Comparison of ENCODE assay signal across 8 mouse cellular contexts in the genomic region with DNA sequence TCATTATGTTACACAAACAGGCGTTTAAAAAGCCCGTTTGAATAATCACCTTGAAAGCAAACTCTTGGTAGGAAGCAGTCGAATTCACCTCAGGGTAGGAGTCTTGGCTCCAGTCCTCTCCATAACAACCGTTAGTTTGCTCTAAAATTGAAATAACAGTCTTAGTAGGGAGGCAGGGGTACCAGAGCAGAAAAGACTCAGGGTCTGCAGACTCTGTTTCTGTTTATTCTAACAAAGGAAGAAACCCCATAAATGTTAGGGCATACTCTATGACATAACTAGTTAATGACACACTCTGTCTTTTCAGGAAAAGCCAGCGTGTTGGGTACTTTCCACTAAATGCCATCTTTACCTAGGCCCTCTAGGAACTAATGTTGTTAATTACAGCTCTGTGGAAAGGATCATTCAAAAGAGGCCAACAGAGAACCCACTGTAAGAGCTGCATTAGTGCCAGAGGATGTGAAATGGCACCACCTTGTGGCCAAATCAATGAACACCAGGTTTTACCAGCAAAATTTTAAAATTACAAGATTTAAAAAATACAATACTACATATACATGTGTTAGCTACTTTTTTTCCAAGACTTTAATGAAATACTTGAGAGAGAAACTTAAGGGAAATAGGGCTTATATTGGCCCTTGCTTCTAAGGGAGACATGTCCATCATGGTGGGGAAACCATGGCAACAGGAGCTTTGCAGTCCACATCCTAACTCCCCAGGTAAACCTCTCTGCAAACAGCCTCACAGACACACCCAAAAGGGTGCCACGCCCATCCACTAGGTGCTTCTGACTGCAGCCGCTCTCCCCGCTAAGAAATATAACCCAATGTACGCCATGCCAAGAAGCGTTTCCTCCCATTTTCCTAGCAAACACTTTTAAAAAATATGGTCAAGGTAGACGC. TPM values are rescaled to one million over a fixed set of nuclear protein-coding genes. Genes with fewer than 3 reads are reported as not detected.
A peak's percentile ranks its signal among the peaks of the same experiment; 100 is the strongest.
DNase-seq lines count a peak whose midpoint lies in the region; TF ChIP-seq lines count a peak whose summit lies in the region.

No protein-coding gene starts in this region.

- intact Hi-C loops in gastrocnemius, adult 2 months (cut with DNase I), result loop anchor here (1.0 kb wide), 1 partner anchor 110 kb away; the partner anchor contains the start of genes Entpd1 and Tctn3
- intact Hi-C loops in heart, postnatal 14 days (cut with DNase I), result loop anchor here (1.0 to 10.0 kb wide), 5 partner anchors 40 to 378 kb away; partner anchors contain the start of genes Entpd1 and Tctn3

- no peak overlapping the region; the same call in 1 of the 2 replicates for H3K27ac ChIP-seq in gastrocnemius, adult 2 months
- H3K27ac ChIP-seq in layer of hippocampus, adult 2 months, result no peak overlapping the region

- DNase-seq in gastrocnemius, adult 2 months, result peak; percentile 48
- no peak for DNase-seq in gastrocnemius, adult 8-10 months (ENCODE audit: low spot score in 2 of 2)
- DNase-seq in adrenal gland, adult 2 months, result peak; percentile 17
- peak; percentile 72 for DNase-seq in embryo, embryonic 11 days
- peak; percentile 60 to 75 for DNase-seq in heart, postnatal 14 days
- DNase-seq in layer of hippocampus, adult 2 months (ENCODE audit: low spot score in 2 of 2), result peak; percentile 58 to 72
- peak; percentile 80 for DNase-seq in lung, postnatal 36 days
- peak; percentile 69 to 72 for DNase-seq in right cerebral cortex, adult 2 months (ENCODE audit: low spot score in 2 of 2)

- H3K4me3 ChIP-seq in gastrocnemius, adult 2 months, result no peak overlapping the region
- no peak overlapping the region for H3K4me3 ChIP-seq in layer of hippocampus, adult 2 months

- peak; percentile 84 for TF ChIP-seq CTCF in gastrocnemius, adult 2 months (IDR thresholded peaks at IDR 0.05)
- peak; percentile 96 for TF ChIP-seq CTCF in layer of hippocampus, adult 2 months (conservative IDR thresholded peaks at IDR 0.05)

RNA-seq across cellular contexts. Expression of gene Cc2d2b, which starts 26.2 kb away (rescaled TPM):
- total RNA-seq in gastrocnemius, adult 2 months (2021), result not detected
- total RNA-seq in gastrocnemius, adult 8-10 months (2022), result not detected
- not detected for total RNA-seq in adrenal gland, adult 2 months (2021)
- polyA plus RNA-seq in adrenal gland, adult 2 months (2012; rRNA removed), result 0.02 TPM in 1 of 2 replicates, not detected in the other
- total RNA-seq in heart, postnatal 14 days (2021), result not detected
- total RNA-seq in layer of hippocampus, adult 2 months (2021), result under 1 TPM; 0.32 to 0.72 TPM

Comparison
In these comparisons a context has a peak if more than half of its experiments do, and no peak if none do; other contexts are left out.
1. DNase-seq: peak in gastrocnemius, adult 2 months (single experiment), adrenal gland, adult 2 months (single experiment), embryo, embryonic 11 days (single experiment), heart, postnatal 14 days (2 of 2), layer of hippocampus, adult 2 months (2 of 2), lung, postnatal 36 days (single experiment) and right cerebral cortex, adult 2 months (2 of 2); none in gastrocnemius, adult 8-10 months (0 of 2).